Mouse (Mus musculus): ENCODE results near the gene Psmb7. TPM values are rescaled to one million over a fixed set of nuclear protein-coding genes. Genes with fewer than 3 reads are reported as not detected.

The Psmb7 gene
- total RNA-seq (2023): 89.5 TPM

DNA sequence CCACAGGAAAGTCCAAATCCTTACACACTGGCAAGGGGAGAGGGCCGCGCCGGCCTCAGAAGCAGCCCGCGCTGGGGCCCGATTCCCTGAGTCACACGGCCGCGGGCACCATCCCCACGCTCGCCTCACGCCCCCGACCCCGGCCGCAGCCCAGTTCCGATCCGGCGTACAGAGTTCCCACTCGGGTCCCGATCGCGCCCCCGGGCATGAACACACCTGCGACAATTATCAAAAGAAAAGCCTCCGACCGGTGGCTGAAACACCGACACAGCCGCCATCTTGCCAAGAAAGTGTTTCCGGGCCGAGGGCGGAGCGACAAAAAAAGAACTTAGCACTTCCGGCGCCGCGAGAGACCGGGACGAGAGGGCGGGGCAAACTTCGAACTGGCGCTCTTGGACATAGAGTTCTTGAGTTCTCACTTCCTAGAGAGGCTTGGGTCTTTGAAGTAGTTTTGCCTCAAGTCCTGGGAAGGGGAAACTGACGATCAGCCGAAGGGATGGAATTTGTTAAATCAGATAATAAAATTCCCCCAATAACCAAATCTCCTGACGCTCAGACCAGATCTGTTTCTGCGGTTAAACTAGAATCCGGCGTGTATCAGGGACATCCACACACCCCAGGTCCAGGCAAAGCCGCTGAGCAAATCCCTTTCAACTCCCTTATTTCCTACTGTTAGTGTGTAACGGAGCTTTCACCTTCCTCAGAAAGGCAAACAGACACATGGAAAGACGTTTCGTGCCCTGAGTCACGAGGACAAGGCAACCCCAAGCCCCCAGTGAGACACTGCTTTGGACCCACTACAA, at the start of gene Psmb7:
TSS of gene Psmb7 (minus strand) at position 463 of the 803 bp plus-strand sequence.

Other genes with a start within 250 kb of the Psmb7 start
- 0.77 TPM for gene Nek6, start 132.4 kb downstream of the Psmb7 start, total RNA-seq (2023)
- not detected for gene Nr5a1, start 70.5 kb upstream of the Psmb7 start, total RNA-seq (2023)